Mouse (Mus musculus) lung, embryonic 16.5 days (tissue): ENCODE data around the gene Cdk20. TPM values are rescaled to one million over a fixed set of nuclear protein-coding genes. Genes with fewer than 3 reads are reported as not detected.

Source experiments
- ATAC-seq: fragments of 200-750 bp; cut with Nextera tagmentation; 2 replicates; pipeline ENCODE4 v1.8.0; 2017; ENCODE audit warnings: low read depth, mild to moderate bottlenecking, moderate library complexity
- H3K27ac ChIP-seq: fragments of 300-500 bp; sonication (generic); 2 replicates; pipeline ENCODE4 v1.5.1; 2014; ENCODE audit warnings: mild to moderate bottlenecking, control low read depth, low read length
- H3K27me3 ChIP-seq: fragments of 300-500 bp; sonication (generic); 2 replicates; pipeline ENCODE4 v1.6.1; 2014; ENCODE audit warnings: low read depth, low read length, mixed read lengths; ENCODE audit not compliant: control insufficient read depth, insufficient read depth
- H3K36me3 ChIP-seq: fragments of 300-500 bp; sonication (generic); 2 replicates; pipeline ENCODE4 v1.6.1; 2014; ENCODE audit warnings: low read length; ENCODE audit not compliant: control insufficient read depth, insufficient read depth
- H3K4me1 ChIP-seq: fragments of 300-500 bp; sonication (generic); replicated peaks from 2 replicates; pipeline ENCODE4 v1.6.1; 2014; ENCODE audit warnings: low read length, mixed read lengths; ENCODE audit not compliant: control insufficient read depth, insufficient read depth
- H3K4me2 ChIP-seq: fragments of 300-500 bp; sonication (generic); 2 replicates; pipeline ENCODE4 v1.6.1; 2014; ENCODE audit warnings: low read depth, low read length, control low read depth
- H3K4me3 ChIP-seq: fragments of 300-500 bp; sonication (generic); 2 replicates; pipeline ENCODE4 v1.5.1; 2014; ENCODE audit warnings: mild to moderate bottlenecking, low read length, control low read depth
- H3K9ac ChIP-seq: fragments of 300-500 bp; sonication (generic); 2 replicates; pipeline ENCODE4 v1.6.1; 2014; ENCODE audit warnings: low read length, control low read depth
- H3K9me3 ChIP-seq: fragments of 300-500 bp; sonication (generic); 2 replicates; pipeline ENCODE4 v1.6.1; 2016; ENCODE audit warnings: low read length; ENCODE audit not compliant: control insufficient read depth
- WGBS: fragments of 180-500 bp; shearing (Covaris S2); extraction: QIAGEN DNeasy Blood & Tissue Kit; methylation state at CpG from one replicate; pipeline ENCODE4 v1.1.7; 2014; 5-methylcytosine and 5-hydroxymethylcytosine counted together
- polyA plus RNA-seq: library from polyadenylated mRNA; unstranded; fragments of >200 nt; fragmentation: Nextera tagmentation; extraction: Ambion mirVana; gene quantifications from 2 replicates; pipeline ENCODE4 v1.2.1, GENCODE M21; 2015

Gene Cdk20
- polyA plus RNA-seq, 1 experiment from 2014 or later = 8.8 TPM

DNA sequence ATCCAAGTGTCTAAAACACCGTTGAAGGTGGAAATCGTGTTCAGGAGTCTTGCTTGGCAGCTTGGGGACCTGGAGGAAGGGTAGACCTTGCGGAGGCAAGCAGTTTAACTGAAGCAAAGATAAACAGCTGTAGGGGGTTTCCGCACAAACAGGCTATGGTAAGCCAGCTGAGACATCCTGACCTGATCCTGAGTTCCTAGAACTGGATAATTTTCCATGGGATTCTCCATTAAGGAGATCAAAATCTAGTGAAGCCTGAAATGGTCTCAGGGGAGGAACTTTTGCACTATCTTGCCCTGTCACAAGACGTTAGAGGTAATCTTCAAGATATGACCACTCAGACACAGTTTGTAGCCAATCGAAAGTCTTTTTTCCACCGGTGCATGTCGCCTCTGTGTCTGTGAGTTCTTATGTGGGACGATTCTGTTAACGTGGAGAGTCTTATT, 29.6 kb upstream of the Cdk20 start:
- ATAC-seq = no peak
- no peak overlapping the region for H3K4me2 ChIP-seq
- H3K27me3 ChIP-seq = no peaks in the 10 kb centered on the region
- H3K9me3 ChIP-seq = no peaks in the 10 kb centered on the region
- 83% methylated on average over 10 of the region's 10 CpGs for WGBS
- H3K4me1 ChIP-seq = peaks cover 2% of the 10 kb centered on the region; the same call in 1 of the 2 replicates
- no peak overlapping the region for H3K9ac ChIP-seq
- no peaks in the 10 kb centered on the region for H3K36me3 ChIP-seq
- H3K4me3 ChIP-seq = no peak overlapping the region
- no peak overlapping the region for H3K27ac ChIP-seq

GRCm38 (mm10) chr13:64402951-64403460, 29.1 kb upstream of the Cdk20 start:
- no peak overlapping the region for H3K27ac ChIP-seq

GRCm38 (mm10) chr13:64403519-64403918, 28.6 kb upstream of the Cdk20 start:
- Histone ChIP-seq H3K36me3 (no peaks in the 10 kb centered on the region), H3K4me3 (no peak overlapping the region), H3K9me3 (no peaks in the 10 kb centered on the region), H3K27me3 (no peaks in the 10 kb centered on the region), H3K4me2 (no peak overlapping the region), H3K9ac (no peak overlapping the region), H3K27ac (no peak overlapping the region), H3K4me1 (peaks cover 2% of the 10 kb centered on the region; the same call in 1 of the 2 replicates)
- 56% methylated on average over 3 of the region's 3 CpGs for WGBS
- no peak for ATAC-seq

More at GRCm38 (mm10) chr13:64402951-64403460, 29.1 kb upstream of the Cdk20 start:
- no peaks in the 10 kb centered on the region for H3K27me3 ChIP-seq
- H3K9ac ChIP-seq = no peak overlapping the region
- no peak for ATAC-seq
- H3K4me1 ChIP-seq = peaks cover 2% of the 10 kb centered on the region; the same call in 1 of the 2 replicates
- no peak overlapping the region for H3K4me3 ChIP-seq
- 85% methylated on average over 8 of the region's 8 CpGs for WGBS
- H3K4me2 ChIP-seq = no peak overlapping the region
- H3K36me3 ChIP-seq = no peaks in the 10 kb centered on the region
- no peaks in the 10 kb centered on the region for H3K9me3 ChIP-seq

- no peaks in the 10 kb centered on the region for H3K36me3 ChIP-seq
- no peaks in the 10 kb centered on the region for H3K9me3 ChIP-seq
- H3K27ac ChIP-seq = no peak overlapping the region
- H3K9ac ChIP-seq = no peak overlapping the region
- WGBS = 58% methylated on average over 6 of the region's 6 CpGs
- no peak overlapping the region for H3K4me2 ChIP-seq
- no peak for ATAC-seq
- H3K27me3 ChIP-seq = no peaks in the 10 kb centered on the region
- no peak overlapping the region for H3K4me3 ChIP-seq
- peaks cover 2% of the 10 kb centered on the region; the same call in 1 of the 2 replicates for H3K4me1 ChIP-seq
These were observed 26.6 kb upstream of the Cdk20 start for GRCm38 (mm10) chr13:64405550-64405949.

DNA sequence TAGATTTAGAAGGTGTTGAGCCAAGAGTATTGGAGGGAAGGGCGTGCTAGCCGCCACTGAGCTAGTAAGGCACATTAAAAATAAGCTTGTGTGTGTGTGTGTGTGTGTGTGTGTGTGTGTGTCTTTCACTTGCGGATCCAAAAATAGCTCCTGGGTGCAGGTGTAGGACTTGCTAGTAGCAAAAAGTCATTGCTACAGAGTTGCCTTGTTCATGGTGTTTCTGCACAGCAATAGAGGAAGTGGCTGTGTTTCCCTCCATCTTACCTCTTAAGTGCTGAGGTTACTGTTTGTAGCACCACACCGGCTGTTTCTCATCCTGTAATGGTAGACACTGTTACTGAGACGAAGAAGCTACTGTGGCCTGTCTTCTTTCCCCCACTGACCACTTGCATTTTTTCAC, 24.1 kb upstream of the Cdk20 start:
- WGBS = 84% methylated on average over 5 of the region's 5 CpGs
- H3K27ac ChIP-seq = no peak overlapping the region
- no peaks in the 10 kb centered on the region for H3K9me3 ChIP-seq
- no peak overlapping the region for H3K4me3 ChIP-seq
- no peak overlapping the region for H3K9ac ChIP-seq
- H3K27me3 ChIP-seq = no peaks in the 10 kb centered on the region
- no peaks in the 10 kb centered on the region for H3K4me1 ChIP-seq
- no peak overlapping the region for H3K4me2 ChIP-seq
- no peaks in the 10 kb centered on the region for H3K36me3 ChIP-seq
- ATAC-seq = no peak

GRCm38 (mm10) chr13:64410604-64411003, 21.5 kb upstream of the Cdk20 start:
- no peak overlapping the region for H3K9ac ChIP-seq
- no peak overlapping the region for H3K4me3 ChIP-seq
- H3K4me1 ChIP-seq = no peaks in the 10 kb centered on the region
- no peaks in the 10 kb centered on the region for H3K9me3 ChIP-seq
- no peak for ATAC-seq
- WGBS = 68% methylated on average over 5 of the region's 5 CpGs
- no peaks in the 10 kb centered on the region for H3K27me3 ChIP-seq
- no peak overlapping the region for H3K27ac ChIP-seq
- H3K36me3 ChIP-seq = no peaks in the 10 kb centered on the region
- H3K4me2 ChIP-seq = no peak overlapping the region

GRCm38 (mm10) chr13:64411282-64411681, 20.8 kb upstream of the Cdk20 start:
- Histone ChIP-seq H3K4me1 (no peaks in the 10 kb centered on the region), H3K4me2 (no peak overlapping the region), H3K27ac (no peak overlapping the region), H3K9me3 (no peaks in the 10 kb centered on the region), H3K9ac (no peak overlapping the region), H3K36me3 (no peaks in the 10 kb centered on the region), H3K27me3 (no peaks in the 10 kb centered on the region), H3K4me3 (no peak overlapping the region)
- ATAC-seq = no peak
- 56% methylated on average over 2 of the region's 2 CpGs for WGBS

GRCm38 (mm10) chr13:64412752-64413257, 19.3 kb upstream of the Cdk20 start:
- ATAC-seq = no peak
- no peaks in the 10 kb centered on the region for H3K27me3 ChIP-seq
- no peak overlapping the region for H3K4me3 ChIP-seq
- no peaks in the 10 kb centered on the region for H3K9me3 ChIP-seq
- no peak overlapping the region for H3K27ac ChIP-seq
- no peaks in the 10 kb centered on the region for H3K36me3 ChIP-seq
- H3K9ac ChIP-seq = no peak overlapping the region
- no peaks in the 10 kb centered on the region for H3K4me1 ChIP-seq
- H3K4me2 ChIP-seq = no peak overlapping the region
- WGBS = 68% methylated on average over 2 of the region's 2 CpGs

GRCm38 (mm10) chr13:64415659-64416058, 16.5 kb upstream of the Cdk20 start:
- no peaks in the 10 kb centered on the region for H3K9me3 ChIP-seq
- no peak overlapping the region for H3K4me3 ChIP-seq
- no peak for ATAC-seq
- H3K9ac ChIP-seq = no peak overlapping the region
- no peak overlapping the region for H3K4me2 ChIP-seq
- no peaks in the 10 kb centered on the region for H3K4me1 ChIP-seq
- H3K27me3 ChIP-seq = no peaks in the 10 kb centered on the region
- no peaks in the 10 kb centered on the region for H3K36me3 ChIP-seq
- 82% methylated on average over 2 of the region's 2 CpGs for WGBS
- H3K27ac ChIP-seq = no peak overlapping the region
